Mouse (Mus musculus): ENCODE measurements at regions not wholly inside any gene's neighbourhood (a gene's known extent, or its start where the extent isn't known, plus 50 kb on each side); places are given as distances from the start of the nearest gene placed in this dataset.

DNA sequence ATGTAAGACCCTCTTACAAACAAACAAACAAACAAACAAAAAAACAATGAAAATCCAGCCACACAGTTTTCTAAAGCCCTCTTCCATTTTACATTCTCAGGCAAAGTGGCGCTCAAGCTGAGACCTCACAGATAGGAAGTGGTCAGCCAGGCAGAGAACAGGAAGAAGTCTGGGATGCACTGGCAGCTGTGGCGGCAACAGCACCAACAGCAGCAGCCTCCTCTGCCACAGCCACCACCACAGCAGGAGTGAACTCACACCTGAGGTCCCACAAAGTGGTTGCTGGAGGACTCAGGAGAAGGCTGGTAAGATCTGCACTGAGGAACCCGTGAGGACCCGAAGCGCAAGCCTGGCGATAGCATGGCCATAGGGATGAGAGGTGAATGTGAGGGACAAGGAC lies 156.3 kb downstream of the Grm4 start:
- no peak for DNase-seq (ENCODE audit: extremely low spot score, low read depth, low spot score)

DNA sequence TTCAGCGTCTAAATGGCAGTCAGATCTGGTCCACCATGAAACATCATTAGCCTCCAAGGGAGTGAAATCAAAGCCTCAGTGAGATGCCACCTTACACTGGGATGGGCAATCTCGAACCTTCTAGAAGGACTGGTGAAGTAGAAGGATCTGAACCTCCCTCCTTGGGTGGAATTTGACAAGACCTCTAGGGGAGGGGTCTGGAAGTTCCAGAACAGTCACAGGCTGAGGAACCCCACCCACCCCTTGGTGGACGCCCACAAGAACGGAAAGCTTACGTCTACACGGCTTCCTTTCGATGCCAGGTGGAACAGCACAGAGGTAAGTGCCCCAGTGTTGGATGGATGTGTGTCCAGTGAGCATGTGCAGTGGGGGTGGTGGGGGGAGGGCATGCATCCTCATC lies 156.9 kb downstream of the Grm4 start:
- no peak for DNase-seq (ENCODE audit: extremely low spot score, low read depth, low spot score)

DNA sequence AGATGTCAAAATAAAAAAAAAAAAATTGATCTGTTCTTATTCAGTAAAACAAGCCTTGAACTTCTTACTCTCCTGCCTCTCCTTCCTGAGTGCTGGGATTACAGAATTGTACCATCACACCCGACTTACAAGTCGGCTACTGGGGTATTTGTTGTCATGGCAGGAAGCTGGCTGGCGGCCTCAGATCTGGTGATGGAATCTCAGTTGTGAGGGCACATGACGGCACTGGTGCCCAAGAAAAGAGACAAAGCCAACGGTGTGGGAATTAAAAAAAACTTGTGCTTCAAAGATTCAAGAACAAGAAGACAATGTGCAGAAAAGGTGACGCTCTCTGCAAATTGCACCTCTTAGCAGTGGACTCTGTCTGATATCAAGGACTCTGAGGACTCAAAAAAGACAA lies 157.3 kb downstream of the Grm4 start:
- no peak for DNase-seq (ENCODE audit: extremely low spot score, low read depth, low spot score)

GRCm38 (mm10) chr17:27362221-27362620 lies 158.0 kb upstream of the Lemd2 start:
- no peak for DNase-seq (ENCODE audit: extremely low spot score, low read depth, low spot score)

DNA sequence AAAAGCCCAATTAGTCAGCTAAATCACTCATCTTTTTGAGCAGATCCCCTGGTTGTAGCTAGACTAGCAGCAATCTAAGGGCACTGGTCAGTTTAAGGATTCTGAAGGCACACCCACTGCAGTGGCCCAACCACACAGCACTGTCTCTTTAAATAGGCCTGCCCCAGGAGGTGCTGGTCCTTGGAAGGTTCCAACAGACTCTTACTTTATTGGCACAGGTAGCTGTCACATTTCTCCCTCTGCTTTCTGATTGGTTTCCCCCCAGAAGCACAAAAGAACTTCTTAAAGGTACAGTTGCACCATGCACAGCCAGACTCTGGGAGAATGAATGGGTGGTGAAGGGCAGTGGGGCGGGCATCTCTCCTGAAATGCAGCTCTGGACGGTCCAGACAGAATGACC lies 157.1 kb upstream of the Lemd2 start:
- peak; percentile 30 for DNase-seq (ENCODE audit: extremely low spot score, low read depth, low spot score)

- no peak for DNase-seq (ENCODE audit: extremely low spot score, low read depth, low spot score)
These were observed 152.6 kb upstream of the Lemd2 start for GRCm38 (mm10) chr17:27356862-27357261.

GRCm38 (mm10) chr17:27355717-27356116 lies 151.4 kb upstream of the Lemd2 start:
- no peak for DNase-seq (ENCODE audit: extremely low spot score, low read depth, low spot score)

DNA sequence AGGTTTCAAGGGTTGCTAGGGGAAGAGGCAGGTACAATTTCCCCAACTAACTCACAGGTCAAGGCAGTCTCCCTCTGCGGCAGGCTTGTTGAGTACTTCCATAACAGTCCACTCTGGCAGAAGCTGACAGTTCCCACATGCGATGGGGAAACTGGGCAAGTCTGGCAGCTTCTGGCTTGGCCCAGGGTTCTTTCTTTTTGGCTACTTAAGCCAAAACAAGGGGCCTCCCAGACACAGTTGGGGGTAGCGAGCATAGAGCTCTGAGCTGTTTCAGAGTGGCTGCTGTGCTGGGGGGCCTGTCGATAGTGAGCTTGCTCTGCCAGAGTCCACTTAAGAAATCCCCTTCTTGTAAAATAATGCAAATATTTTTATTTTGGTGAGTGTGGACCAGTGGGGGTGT lies 150.8 kb upstream of the Lemd2 start:
- no peak for DNase-seq (ENCODE audit: extremely low spot score, low read depth, low spot score)

- DNase-seq (ENCODE audit: extremely low spot score, low read depth, low spot score), result no peak
These were observed 145.6 kb upstream of the Lemd2 start for GRCm38 (mm10) chr17:27349911-27350310.

GRCm38 (mm10) chr17:27349432-27349831 lies 145.2 kb upstream of the Lemd2 start:
- DNase-seq (ENCODE audit: extremely low spot score, low read depth, low spot score), result no peak

GRCm38 (mm10) chr17:27341952-27342890 lies 138.0 kb upstream of the Lemd2 start:
- no peak for DNase-seq (ENCODE audit: extremely low spot score, low read depth, low spot score)

GRCm38 (mm10) chr17:27339823-27340222 lies 135.6 kb upstream of the Lemd2 start:
- DNase-seq (ENCODE audit: extremely low spot score, low read depth, low spot score), result no peak

GRCm38 (mm10) chr17:27339261-27339660 lies 135.0 kb upstream of the Lemd2 start:
- no peak for DNase-seq (ENCODE audit: extremely low spot score, low read depth, low spot score)

DNA sequence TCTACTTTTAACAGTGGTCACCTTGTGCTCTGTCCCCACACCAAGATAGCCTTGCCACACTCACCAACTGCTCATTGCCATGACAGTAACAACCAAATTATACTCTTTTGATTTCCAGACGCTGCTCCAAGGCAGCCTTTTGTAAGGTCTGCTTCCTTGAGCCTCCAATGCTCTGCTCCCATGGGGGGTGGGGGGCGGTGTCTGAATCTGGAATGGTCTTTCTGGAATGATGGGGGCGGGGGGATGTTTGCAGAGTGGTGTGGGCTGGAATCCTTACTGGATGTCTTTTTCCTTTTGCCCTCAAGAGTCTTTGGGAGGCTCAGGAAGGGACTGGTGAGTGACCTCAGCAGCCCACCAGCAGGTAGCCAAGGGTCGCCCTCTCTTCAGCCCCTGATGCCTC lies 131.4 kb upstream of the Lemd2 start:
- DNase-seq (ENCODE audit: extremely low spot score, low read depth, low spot score), result no peak

- DNase-seq (ENCODE audit: extremely low spot score, low read depth, low spot score), result no peak
These were observed 129.3 kb upstream of the Lemd2 start for GRCm38 (mm10) chr17:27333593-27333992.

DNA sequence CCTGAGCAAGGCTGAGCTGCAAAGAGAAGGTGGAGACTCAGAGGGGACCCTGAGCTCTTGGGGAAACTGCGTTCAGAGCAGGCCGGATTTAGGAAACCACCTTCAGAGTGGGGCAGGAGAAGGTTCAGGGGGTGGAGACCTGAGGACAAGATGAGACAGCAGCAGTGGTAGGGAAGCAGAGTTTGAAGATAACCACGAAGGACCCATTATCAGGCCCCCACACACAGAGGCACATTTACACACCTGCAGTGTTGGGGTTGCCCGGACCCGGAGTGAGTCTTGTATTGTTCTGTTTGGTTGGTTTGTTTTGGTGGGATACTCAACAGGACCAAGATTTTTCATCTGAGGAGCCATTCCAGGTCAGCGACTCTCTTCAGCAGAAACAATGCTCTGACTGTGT lies 128.9 kb upstream of the Lemd2 start:
- DNase-seq (ENCODE audit: extremely low spot score, low read depth, low spot score), result no peak

DNA sequence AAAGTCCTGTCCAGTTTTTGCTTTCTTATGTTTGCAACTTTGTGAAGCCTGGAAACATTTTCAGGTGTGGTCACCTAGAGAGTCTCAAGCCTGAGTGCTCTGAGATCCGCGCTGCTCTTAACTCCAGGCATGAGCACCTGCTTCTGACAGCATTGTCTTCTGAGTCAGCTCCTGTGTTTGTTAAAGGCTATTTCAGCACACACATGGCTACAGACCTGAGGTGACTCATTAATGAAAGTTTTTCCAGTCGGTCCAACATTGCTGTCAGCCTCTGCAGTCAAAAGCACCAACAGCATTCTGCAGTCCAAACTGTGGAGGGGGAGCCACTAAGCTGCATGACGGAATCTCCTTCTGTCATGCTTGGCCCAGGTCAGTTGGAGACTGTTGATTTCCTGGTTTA lies 127.8 kb upstream of the Lemd2 start:
- no peak for DNase-seq (ENCODE audit: extremely low spot score, low read depth, low spot score)

DNA sequence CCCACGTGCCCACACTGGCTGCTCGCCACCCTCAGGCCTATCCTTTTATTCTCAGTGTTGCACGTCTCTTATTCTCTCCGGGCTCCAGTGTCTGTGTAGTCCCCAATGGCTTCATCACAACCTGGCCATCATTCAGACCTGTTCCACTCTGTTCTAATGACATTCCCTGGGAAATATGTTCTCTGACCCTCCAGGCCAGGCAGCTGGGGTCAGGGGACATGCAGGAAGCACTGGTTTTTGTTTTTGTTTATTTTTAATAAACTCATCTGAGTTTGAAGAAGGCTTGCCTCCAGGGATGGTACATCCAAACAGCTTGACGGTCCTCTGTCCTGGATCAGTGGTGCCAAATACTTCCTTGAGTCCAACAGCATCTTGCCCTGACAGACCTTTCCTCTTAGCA lies 127.4 kb upstream of the Lemd2 start:
- no peak for DNase-seq (ENCODE audit: extremely low spot score, low read depth, low spot score)

GRCm38 (mm10) chr17:27329791-27330190 lies 125.5 kb upstream of the Lemd2 start:
- no peak for DNase-seq (ENCODE audit: extremely low spot score, low read depth, low spot score)

- DNase-seq (ENCODE audit: extremely low spot score, low read depth, low spot score), result no peak
These were observed 124.9 kb upstream of the Lemd2 start for GRCm38 (mm10) chr17:27329183-27329582.

GRCm38 (mm10) chr17:27325002-27325460 lies 120.8 kb upstream of the Lemd2 start:
- peak; percentile 41 for DNase-seq (ENCODE audit: extremely low spot score, low read depth, low spot score)

GRCm38 (mm10) chr17:27323513-27323912 lies 119.2 kb upstream of the Lemd2 start:
- DNase-seq (ENCODE audit: extremely low spot score, low read depth, low spot score), result no peak

Measured in hindlimb bud, embryonic 11.5 days (tissue).